Mouse (Mus musculus) layer of hippocampus, adult 18-20 months (tissue): ENCODE data around the gene Mtus2. TPM values are rescaled to one million over a fixed set of nuclear protein-coding genes. Genes with fewer than 3 reads are reported as not detected.
"Not testable (repeated sequence)": the region's sequence is repeated elsewhere in the genome, so short reads cannot be mapped to it uniquely, and the experiment has no call there.

ENCODE experiments used
- DNase-seq, 2 experiments: peaks; one replicate each; pipeline ENCODE4 v3.0.0; 2022; ENCODE audit warnings: low spot score in 2 of 2
- long read RNA-seq: library from polyadenylated mRNA; stranded (forward); transcript quantifications from one replicate; pipeline ENCODE4 v2.0.0, GENCODE M21; 2021
- total RNA-seq, 2 experiments: library from RNA; stranded (reverse); gene quantifications; 2 replicates each; pipeline ENCODE4 v1.2.3; 2021

Mtus2 gene
- 10 to 100 TPM; 32.9 to 35.6 TPM for total RNA-seq
- long read RNA-seq, full-length matches to known transcripts = 14 of 43 reads
- long read RNA-seq, partial matches to known transcripts = 8 of 43 reads
- long read RNA-seq, other reads (novel, unspliced or antisense) = 21 of 43 reads

DNA sequence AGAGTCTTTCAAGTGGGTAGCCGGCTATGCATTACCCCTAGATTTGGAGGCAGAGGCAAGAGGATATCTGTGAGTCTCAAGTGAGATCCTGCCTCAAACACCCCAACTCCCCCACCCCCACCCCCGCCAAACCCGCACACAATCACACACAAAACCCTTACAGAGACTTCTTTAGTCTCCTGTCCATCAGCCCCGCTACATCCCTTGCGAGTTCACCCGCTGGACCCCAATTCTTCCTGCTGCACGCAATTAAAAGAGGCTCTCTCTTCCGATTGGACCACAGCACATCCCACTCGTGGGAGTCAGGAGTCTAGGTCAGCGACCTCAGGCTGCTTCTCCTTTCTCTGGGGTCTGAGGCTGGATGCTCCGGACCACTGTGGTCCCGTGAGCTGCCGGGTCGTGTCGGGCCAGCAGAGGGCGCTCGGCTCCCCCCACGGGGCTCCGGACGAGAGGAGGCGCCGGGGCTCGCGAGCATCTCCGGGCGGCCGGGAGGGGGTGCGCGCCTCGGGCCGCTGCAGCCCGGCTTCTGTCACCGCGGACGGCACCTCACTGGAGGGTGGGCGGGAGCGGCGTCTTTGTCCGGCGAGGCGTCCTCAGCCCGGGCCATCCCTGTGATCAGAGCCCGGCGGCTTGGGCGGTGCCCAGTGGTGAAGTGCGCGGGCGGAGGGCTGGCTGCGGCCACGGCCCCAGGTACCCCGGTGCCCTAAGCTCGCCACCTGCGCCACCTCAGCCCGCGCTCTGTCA is at the start of gene Mtus2:
Gene Mtus2 (plus strand): TSS at position 500 of the 744 bp plus-strand sequence.
- peak; percentile 84 to 94 for DNase-seq

DNA sequence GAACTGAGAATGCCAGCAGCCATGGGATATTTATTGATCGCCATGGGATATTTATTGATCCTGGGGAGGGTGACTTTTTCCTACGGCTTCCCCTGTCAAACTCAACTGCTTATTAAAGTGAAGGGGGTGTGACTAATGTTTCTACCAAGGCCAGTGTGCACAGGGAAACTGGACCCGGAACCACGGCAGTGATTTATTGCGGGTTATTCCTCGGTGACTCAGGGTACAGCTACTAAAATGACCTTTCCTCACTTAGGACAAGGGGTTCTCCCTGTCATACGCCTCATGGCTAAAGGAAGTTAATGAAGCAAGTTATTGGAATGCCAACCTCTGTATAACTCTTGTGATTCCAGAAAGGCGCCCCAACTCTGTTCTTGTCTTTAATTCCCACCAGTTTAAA is 49.3 kb upstream of the Mtus2 start:
- no peak for DNase-seq

DNA sequence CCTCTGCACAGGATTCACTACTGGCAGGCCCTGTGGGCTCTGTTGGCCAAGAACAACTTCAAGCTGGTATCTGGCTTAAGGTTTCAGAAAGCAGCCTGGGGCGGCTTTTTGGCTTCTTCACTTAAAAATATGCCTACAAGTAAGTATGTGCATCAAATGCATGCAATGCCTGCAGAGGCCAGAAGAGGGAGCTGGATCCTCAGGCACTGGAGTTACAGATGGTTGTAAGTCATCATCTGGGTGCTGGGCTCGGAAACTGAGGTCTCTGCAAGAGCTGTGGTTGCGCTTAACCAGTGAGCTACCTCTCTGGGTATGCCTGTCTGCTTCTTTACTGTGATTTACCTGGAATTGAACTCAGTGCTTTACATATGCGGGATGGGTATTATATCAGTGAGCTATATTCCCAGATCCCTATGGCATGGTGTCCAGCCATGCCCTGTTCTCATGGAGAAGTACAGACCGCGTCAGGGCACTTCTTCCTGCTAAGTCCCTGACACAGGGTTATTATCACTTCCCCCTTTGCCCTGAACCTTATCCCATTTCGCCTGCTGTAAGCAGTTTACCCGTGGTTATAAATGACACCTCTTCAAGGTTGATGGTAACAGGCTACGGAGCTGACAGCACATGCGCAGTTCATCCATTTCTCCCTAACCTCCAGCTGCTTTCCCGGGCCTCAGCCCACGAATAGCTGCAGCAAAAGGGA is 46.2 kb upstream of the Mtus2 start:
- no peak for DNase-seq

DNA sequence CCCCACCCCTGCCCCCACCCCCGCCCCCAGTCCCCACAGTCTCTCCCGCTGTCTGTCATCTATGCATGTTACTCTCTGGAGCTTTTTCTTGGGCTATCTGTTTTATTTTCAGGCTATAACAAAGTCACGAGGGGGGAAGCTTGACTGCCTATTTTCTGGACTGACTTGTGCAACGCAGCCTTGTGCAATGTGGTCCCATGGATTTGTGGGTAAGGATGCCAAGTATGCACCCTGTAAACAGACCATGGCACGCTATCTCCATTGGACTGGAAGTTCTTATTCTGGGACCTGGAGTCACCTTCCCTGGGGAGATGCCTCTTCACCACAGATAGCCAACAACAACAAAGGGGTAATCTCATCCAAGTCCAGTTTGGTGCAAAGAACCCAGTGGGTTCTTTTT is 45.4 kb upstream of the Mtus2 start:
- DNase-seq = no peak

DNA sequence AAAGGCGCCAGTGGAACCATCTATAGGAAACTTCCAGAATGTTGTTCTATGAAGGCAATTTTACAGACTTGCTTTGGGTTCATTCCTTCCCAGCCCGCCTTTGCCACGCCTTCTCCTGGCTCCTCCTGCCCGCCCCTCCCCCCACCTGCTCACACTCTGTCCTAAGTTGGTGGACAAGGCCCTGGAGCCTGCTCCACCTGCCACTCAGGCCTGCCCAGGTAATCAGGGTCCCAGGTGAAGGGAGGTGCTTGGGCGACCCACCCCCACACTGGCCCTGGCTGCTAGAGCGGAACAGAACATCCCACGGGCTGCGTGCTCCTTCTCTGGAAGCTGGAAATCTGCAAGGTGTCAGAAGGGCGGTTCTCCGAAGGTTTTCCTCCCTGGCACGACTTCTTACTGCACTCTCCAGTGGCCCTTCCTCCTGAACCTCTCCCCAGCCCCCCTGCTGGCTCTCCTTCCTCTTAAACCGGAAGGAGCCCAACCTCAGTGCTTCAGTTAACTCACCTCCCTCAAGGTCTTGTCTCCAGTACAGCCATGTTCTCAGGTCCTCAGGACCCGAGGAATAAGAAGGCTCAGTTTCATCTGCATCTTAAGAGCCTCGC is 43.8 kb upstream of the Mtus2 start:
- no peak for DNase-seq

DNA sequence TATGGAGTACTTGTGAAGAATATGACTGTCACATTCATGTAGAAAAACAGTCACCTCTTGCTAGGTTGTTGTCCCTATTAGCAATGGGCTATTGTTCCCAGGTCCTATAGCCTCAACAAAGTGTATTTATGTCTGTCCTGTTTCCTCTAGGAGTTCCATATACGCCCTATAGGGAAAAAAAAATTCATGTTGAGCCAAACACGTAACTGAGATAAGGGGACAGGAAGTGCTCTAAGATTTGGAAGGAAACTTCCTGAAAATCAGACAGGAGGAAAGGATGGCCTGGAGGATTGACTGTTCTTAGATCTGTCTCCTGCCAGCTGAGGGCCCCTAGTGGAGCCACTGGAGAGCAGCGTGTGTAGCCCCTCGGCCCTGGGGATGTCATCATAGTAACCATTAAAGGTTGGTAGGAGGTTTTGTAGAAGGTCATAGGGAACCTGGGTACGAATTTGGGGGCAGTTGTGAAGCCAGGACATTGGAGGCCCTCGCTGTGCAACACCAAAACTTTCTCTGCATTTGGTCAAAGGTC is 42.0 kb upstream of the Mtus2 start:
- no peak for DNase-seq

DNA sequence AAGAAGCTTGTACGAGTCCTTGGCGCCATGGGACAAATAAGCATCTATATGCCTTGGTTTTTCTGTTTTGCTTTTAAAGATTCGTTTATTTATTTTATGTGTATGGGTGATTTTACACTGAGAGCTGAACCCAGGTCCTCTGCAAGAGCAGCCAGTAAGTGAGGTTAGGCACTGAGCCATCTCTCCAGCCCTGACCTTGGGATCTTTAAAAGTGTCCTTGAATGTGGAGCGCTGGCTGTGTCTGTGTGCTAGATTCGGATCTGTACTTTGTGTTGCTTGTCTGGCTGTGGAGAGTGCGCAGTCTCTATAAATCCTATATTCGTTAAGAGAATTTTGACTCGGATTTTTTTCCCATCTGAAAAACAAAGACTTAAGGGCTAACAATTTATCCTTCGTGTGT is 40.9 kb upstream of the Mtus2 start:
- no peak for DNase-seq

DNA sequence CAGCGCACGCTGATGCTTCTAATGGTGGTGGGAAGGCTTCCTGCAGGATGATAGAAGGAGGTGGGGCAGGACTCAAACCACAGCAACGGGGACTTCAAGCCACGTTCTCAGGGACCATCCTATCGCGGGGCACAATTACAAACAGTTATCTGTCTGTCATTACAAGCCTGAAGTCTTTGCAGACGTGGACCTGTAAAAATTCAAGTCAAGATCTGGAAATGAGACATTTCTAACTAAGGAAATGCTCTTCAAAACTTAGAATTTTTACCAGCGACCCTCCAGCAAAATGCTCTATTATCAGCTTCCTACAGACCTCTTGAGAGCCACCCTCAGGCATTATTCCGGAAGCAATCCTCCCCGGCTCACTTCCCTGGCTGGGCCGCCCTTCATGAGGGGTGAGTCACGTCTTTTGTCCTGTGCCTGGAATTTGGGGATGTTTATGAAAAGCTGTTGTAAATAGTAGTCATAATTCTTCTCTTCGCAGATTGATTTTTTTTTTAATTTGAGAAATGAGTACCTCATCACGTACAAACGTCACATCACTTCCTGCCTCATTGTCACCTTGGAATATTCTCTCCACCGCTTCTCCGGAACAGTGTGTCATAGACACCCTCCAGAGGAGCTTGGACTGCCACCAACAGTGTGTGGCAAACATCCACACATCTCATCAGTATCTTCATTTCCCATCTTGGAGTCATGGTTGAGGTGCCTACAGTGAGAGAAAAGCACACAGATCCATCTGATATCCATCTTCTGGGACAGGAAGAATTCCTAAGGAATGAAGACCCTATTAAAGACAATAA is 38.9 kb upstream of the Mtus2 start:
- no peak for DNase-seq

DNA sequence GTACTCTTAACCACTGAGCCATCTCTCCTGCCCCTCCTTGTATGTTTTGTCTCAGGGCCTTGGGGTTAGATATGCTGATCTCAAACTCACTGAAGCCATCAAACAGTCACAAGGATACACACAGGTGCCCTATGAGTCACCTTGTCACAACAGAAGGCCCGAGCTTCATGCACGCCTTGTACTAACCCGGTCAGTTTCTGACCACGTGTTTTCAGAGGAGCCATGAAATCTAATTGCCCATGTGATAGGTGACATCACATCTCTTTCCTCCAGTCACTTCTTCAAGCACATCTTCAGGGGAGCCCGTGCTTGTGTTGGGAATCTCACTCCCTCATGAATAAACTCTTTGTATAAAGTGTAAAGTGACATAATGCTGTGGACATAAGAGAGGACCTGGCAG is 32.5 kb upstream of the Mtus2 start:
- DNase-seq = no peak

DNA sequence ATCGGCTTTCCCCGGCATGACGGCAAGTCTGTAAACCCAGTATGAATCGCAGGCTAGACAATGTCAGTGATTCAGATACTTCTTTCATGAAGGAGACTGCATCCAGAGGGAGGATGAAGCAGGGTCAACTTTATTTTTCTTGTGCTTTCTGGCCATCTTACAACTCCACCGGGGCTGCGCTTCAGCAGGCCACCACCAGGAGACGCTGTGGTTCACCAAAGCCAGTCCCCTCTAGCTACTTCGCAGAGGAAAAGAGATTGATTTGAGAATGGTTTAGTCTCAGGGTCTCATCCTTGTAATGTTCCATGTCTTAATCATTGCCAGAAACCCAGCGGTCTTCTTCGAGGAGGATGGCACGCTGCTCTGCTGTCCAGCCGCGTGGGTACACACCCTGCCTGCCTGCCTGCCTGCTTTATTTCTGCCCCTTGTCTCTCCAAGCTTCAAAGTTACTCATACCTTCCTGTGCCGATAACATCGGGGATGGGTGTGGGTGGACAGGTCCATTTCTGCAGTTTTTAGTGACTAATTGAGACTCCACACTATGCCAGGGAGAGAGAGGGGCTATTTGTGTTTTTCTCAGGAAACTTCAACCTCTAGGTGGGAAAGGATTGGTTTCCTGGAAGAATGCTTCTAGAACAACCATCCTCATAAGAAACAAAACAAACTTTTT is 31.1 kb upstream of the Mtus2 start:
- DNase-seq = no peak

DNA sequence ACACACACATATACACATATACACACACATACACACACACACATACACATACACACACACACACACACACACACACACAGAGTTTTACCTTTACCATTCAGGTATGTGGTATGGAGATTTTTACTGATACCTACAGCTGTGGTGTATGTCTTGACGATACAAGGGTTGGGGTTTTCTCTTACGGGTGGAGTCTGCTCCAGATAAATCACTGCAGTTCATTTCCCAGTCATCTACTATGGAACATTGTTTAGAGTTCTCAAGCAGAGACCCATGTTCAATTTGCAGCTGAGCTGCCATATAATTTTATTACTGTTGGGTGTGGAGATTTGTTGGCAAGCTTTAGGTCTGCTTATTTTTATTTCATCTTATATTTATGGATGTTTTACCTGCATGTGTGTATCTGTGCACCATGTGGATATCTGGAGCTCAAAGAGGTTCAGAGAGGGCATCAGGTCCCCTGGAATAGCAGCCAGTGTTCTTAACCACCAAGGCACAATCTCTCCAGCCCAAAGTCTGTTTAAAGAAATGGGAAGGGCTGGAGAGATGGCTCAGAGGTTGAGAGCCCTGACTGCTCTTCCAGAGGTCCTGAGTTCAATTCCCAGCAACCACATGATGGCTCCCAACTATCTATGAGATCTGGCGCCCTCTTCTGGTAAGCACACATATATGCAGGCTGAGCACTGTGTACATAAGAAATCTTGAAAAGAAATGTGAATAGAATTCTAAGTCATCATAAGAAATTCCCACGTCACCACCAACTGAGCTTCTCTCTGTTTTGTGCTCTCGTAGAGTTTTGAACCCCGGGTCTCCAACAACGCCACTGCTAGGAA is 28.2 kb upstream of the Mtus2 start:
- no peak for DNase-seq

DNA sequence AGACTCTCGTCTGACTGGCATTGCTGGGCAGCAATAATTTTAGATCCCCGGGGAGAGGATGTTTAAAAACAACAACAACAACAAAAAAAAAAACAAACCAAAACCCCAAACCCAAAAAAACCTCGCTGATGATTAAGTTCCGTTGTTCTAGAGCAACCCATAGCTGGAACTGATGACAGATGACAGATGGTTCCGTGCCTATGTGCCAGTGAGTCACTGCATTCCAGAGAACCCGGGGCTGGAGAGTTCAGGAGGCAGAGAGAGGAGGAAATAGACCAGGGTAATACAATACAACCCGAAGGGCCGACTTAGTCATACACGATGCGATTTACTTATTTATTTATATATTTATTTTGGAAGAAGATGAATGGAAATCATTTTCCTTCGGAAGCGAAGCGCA is 22.0 kb upstream of the Mtus2 start:
- peak in 1 of 2 experiments; percentile 51 for DNase-seq

DNA sequence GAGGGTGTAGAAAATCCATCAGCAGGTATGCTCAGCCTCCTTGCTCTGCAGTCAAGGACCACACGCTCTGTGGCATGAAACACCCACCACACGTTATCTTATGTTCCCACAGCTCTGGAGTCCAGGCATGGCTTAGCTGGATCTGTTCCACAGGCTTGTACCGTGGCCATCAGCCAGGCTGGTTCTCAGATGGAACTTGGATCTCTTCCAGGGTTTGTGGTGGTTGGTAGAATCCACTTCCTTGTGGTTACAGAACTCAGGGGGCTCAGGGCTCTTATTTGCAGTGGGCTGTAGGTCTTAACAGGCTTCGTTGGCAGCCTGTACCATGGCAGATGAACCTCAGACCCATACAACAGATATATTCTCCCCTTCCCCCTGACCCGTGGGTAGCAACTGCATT is 17.9 kb upstream of the Mtus2 start:
- no peak for DNase-seq

DNA sequence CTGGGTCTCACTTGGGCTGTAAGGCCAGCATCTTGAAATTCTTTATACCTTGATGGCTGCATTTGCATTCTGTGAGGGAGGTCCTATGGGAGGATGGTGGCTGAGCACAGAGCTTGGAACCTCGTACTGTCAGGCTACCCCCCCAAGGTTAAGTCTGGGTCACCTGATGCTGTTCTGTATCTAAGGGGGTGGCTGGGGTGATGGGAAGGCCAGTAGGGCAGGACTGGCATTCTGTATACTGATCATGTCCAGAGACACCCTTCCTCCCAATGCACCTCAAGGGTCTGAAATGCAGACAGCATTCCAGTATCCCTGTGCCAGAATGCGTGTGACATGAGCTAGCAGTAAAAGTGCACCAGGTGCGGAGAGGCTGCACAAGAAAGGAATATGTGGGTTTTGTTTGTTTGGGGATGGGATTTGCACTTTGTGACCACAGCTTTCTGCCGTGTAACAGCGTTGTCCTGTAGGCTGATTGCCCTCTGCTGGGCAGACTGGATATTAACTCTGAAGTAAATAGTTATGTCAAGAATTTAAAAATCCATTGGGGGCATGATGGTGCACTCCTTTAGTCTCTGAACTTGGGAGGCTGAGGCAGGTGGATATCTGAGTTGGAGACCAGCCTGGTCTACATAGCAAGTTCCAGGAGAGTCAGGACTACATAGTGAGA is 12.0 kb upstream of the Mtus2 start:
- DNase-seq = peak in 1 of 2 experiments; percentile 47

DNA sequence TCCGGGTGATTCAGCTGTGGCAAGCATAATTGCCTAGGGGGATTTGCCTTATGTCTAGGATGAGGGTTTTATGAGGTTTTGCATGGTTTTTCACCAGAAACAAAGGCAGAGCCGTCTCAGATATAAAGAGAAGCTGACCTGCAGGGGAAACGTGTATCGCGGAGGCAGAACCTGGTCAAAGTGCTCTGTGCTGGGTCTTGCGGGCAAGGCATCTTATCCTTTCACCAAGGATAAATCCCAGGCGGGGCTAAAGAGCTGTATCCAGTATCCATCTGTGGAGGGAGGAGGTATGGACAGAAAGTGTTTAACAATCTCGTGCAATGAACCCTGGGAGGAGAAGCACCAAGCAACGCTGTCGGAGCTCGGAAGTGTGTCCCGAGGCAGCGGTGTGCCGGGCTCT is 7.2 kb upstream of the Mtus2 start:
- DNase-seq = no peak

DNA sequence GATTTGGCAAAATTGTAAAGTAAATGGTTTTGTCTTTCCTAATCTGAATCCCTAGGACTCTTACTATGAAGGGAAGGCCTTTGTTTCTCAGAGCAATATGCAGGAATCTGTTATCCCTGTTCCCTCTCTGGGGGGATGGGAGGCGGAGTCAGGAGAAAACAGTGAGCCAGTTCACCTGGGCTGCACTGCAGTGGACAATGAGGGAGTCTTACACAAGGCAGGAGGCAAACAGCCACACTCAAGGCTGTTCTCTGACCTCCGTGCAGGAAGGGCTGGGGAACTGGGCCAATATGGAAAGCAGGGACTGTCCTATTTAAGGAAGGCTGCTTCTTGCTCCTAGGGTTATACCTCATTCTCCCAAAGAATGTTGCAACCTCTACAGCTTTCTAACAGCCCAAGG is 5.4 kb upstream of the Mtus2 start:
- no peak for DNase-seq

DNA sequence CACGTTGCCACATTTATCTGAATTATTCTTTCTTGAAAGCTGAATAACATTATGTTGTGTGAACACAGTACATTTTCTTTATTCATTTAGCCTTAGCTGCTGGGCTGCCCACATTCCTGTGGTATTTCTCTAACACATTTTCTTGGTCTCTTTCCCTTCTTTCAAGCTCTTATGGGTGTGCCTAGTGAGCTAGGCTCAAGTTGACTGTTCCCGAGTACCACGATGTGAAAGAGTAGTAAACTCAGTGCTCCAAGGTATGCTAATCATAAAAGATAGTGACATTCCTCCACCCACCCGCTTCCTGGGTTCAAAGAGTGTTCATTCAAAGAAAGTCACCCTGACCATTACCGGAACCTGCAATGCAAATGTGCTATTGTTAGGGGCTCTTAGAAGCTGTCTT is 3.9 kb upstream of the Mtus2 start:
- not testable (repeated sequence) for DNase-seq

DNA sequence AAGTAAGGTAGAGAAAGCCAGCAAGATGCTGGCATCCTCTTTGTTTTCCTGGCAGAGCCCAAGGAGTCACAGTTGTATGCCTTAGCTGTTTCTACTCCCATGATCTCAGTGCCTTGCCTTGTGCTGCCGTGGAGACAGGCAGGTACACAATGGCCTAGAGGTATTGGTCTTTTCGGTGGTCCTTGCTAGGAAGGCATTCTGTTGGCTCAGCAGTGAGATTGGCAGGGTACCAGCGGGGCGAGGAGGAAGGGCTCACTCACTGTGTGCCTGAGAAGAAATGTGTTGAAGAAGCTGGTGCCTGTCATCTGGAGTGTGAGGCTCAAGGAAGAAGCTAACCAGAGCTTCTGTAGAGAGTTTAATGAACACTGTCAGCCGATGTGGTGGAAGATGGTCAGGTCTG is 1.4 kb upstream of the Mtus2 start:
- no peak for DNase-seq

DNA sequence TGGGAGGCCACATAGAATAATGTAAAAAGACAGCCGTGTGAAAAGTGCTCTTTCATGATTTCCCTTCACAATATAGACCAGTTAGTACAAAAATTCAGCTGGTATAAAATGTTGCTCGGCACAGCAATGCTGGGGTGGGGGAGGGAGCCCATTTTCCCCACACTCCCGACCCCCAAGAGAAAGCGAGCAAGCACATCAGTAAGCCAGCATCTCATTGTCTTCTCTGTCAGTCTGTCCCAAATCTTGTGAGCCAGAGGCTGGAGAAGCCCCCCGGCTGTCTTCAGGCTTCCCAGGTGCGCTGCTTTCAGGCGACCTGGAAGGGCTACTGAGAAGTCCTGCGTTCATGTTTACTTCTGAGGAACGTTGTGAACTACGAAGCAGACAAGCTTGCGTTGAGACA is 699 bp upstream of the Mtus2 start:
- DNase-seq = no peak
